Mouse (Mus musculus): ENCODE measurements at regions not wholly inside any gene's neighbourhood (a gene's known extent, or its start where the extent isn't known, plus 50 kb on each side); places are given as distances from the start of the nearest gene placed in this dataset.

DNA sequence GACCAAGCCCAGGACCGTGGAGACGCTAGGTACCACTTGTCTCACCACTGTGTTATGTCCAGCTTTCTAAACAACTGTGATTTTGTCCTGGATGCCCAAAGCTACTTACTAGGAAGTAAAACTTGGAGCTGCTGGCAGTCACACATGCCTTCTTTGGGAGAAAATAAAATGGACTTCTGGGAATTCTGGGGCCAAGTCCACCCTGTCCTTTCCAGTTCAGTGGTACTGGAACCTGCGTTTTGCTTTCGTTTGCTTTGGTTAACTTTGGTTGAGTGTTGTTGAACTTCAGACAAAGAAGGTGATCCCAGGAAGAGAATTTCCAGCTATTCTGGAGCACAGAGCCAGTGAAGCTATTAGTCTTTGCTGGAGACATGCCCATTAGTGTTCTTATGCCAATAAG lies 139.8 kb downstream of the Gm9817 start:
- no peak for DNase-seq

DNA sequence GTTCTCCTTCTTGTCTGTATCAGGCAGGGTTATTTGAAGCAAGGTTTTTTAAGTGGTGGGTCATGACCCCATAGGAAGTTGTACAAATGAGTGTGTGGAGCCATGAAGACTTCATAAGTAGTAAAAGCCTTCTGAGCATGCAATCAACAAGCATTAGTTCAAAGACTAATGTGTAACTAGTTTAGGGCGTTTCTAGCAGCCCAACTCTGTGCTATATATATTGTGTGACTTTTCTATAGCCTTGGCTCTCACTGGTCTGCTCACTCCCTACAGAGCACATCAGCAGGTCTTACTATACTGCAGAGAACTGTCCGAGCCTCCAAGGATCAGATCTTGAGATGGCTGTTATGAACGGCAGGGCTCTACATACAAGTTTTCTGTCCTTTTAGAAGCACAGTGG lies 141.2 kb downstream of the Gm9817 start:
- no peak for DNase-seq

DNA sequence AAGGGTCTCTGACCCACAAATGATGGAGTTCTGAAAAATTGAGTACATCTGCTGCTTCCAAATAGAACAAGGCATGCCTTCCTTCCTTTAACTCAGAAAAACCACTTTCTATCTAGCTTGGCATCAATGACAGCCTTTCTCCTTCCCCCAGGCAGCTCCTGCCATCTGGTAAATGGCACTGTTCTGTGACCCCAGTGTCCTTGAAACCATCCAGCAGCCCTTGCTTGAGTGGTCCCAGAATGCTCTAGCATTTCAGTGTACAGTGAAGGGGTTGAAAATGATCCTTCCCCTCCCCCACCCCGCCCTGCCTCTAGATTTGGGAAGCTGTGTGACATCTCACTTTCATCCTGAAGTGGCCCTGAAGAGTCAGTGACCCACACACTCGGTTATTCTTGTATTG lies 152.3 kb downstream of the Gm9817 start:
- peak; percentile 21 for DNase-seq

DNA sequence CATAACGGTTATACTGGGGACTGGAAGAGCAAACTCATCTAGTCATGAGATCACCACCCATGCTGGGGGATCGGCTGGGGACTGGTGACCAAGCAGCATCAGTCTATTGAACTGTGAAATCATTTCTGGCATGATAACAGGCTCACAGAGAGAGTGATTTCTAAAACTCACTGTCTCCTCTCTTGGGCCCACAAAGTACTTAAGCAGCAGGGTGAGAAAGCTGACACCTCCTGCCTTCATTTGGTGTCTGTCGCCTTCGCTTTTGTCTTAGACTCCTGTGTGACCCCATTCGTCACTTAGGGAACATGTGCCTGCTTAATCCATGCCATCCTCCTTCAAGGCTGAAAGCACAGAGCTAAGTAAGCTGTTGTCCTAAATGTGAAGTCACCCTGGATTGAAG lies 154.3 kb upstream of the Mylip start:
- DNase-seq: no peak

DNA sequence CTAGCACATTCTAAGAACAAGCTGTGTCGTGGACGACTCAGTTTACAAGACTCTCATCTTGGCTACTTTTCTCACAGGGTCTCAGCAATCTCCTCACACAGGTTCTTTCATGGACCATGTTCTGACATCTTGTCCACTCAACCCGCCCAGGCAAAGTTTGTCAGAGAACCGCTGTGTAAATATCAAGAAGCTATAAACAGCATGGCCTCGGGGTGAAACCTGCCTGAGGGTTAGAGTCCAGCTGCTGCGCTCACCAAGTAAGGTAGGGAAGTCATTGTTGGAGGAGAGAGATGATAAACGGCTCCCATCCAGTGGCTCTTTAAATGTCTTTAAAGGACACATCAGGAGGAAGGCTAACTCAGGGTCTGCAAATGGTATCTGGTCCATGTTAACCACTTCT lies 151.3 kb upstream of the Mylip start:
- DNase-seq: no peak

DNA sequence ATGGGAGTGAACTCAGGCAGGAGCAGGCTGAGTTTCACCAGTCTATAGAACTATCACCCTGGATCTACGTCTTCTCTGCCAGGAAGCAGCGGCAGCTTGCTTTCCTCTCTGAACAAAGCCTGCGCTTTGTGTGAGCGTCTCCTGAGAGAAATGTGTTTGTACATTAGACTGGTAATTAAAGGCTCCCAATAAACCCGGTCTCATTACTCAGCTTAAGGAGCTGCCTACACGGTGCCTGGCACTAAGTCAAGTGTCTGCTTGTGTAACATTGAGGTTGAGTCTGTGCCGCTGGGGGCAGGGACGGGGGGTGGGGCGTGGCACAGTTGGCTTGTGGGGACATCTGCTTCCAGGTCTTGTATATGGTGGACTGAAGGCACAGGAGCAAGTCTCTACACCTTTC lies 150.4 kb upstream of the Mylip start:
- no peak for DNase-seq

DNA sequence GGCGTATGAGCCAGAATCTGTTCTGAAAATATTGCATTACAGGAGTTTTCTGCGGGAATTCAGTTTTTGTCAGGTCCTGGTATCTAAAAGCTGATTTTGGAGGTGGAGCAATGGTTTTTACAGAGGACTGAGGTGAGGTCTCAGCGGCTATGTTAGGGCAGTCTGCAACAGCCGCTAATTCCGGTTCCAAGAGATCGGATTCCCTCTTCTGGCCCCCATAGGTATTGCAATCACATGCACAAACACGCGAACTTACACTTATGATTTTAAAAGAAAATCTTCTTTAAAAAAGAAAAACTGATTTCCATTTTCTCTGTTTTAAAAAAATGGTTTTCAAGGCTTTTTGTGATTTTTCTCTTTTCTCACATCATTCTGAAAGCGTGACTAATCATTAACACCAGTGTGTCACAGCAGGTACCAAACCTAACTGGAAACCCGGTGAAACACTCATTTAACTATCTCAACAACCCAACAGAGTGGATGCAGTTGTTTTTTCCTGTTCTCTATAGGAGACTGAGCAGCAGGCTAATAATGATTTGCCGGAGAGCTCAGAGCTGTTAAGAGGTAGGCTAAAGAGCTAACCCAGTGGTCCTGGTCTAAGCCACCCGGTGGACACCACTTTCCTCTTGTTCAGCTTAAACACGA lies 149.4 kb upstream of the Mylip start:
- no peak for DNase-seq

DNA sequence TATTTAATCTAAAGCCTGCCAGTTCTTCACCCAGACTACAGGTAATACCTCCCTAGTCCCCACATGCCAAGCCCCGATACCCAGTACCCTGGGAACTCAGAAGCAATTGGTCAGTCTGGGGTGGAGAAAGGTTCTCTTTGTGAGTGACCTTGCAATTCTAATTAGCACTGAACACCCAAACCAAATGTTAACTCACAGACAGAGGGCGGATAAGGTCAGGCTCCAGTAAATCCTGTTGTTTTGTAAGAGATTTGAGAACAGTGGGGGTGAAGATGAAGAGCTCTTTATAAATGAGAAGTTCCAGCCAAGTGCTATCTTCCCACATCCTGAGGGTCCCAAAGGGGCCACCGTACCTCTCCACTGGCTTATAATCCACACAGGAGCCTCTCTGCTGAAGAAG lies 147.3 kb upstream of the Mylip start:
- no peak for DNase-seq

DNA sequence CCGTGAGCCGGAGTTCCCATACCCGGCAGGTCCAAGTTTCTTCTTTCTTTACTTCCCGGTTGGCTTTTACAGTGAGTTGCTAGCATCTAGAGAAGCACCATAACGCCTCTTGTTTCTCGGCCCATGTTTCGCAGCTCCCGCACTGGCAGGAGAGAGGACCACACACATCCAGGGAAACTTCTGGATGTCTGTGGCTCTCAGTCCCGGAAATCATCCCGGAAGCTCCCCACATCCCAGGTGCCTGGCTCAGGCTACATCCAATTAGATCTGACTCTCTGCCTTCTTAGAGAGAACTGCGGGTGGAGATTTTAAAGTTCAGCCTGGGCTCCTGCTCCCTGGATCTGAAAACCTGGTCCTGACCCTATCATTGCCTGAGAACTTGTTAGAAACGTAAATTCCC lies 146.8 kb upstream of the Mylip start:
- DNase-seq: no peak

DNA sequence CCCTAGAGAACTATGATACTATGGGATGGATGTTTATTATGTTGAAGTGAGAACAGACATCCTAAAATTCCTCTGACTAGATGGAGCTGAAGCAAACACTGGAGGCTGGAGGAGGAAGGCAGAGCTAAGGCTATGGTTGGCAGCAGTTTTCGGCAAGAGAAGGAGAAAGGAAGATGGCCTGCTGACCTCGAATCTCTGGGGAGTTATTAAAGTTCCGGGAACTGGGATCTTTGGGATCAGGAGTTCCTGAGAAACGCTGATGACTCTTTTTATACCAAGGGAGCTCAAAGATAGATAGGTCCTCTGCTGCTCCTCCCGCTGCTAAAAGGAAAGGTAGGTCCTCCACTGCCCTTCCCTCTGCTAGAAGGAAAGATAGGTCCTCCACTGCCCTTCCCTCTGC lies 143.9 kb upstream of the Mylip start:
- no peak for DNase-seq

DNA sequence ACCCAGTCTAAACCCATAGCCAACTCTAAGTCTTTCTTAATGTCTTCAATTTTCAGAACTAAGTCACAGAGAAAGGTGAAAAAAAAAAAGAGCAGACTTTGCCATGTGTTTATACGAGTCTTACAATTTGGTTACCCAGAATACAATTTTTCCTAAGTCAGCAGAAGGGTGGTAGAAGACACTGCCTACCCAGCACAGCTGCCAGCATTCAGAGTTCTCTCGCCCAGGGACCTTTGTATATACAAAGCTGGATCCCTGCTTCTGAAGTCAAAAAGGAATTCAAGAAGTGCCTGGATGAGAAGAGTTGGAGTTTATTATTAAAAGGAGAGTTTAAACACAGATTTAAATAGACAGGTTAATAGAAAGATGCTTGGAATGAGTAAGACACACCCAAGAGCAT lies 143.2 kb upstream of the Mylip start:
- DNase-seq: no peak

DNA sequence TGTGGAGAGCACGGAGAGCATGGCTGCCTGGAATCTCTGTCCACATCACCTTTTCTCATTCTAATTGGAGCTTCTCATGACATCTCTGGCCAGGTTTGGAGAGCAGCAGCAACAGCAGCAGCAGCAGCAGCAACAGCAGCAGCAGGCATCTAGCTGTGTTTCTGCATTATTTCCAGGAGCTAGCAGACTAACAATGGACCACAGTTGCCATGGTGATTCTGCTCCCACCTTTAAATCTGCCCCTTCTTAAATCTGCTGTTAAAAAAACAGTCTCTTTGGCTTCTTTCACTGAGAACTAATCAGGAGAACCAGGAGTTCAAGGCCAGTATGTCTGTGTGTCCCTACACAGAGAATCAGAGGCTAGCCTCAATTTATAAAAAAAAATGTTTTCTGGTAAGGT lies 139.5 kb upstream of the Mylip start:
- DNase-seq: no peak

DNA sequence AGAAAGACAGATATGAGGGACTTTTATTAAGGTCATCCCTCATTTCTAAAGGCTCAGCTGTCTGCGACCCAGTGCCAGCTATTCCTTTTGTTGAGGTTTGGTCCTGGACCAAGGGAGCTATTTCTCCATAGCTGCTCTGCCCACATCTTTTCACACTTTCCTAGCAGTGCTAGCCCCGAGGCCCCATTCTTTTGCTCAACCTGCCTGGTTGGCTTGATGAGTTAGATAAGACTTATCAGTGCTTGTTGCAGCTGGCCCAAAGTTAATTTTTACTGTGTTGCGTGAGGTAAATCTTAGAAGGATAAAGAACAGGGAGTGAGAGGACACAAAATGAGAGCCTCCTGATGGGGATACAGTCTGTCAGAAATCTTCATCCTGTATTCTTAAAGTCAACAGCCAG lies 138.5 kb upstream of the Mylip start:
- DNase-seq: no peak

DNA sequence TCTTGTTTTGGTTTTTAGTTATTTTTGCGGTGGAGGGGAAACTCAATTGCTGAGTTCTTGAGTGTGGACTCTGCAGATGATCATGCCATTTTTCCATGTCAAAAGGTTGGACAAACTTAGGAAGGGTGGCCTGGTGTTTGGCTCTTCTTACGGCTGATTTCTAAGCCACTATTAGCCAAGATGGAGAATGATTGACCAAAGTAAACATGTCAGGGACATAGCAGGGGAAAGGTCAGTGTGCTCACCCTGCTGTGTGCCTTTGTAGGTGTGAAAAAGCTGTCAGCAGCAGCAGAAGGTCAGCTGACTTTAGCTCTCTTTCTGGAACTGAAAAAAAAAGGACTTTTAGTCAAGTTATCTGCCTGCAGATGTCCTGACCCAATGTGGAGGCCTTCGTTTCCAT lies 137.4 kb upstream of the Mylip start:
- no peak for DNase-seq

DNA sequence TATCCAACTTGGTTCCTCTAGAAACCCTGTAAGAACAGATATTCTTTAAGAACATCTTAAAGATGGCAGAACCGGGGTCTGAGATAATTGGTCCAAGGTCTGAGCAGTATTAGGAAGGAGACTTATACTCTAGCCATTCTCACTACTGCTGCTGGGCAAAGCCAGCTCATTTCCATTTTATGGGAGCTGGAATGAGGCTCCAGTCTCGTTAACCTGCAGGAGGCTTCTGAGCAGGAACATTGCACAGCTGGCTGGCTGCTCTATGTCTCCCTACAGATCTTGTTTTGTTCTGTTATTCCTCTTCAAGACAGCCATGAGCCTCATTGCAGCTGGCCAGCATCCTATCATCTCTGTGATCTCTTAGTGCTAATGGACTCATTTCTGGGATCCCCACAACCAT lies 136.3 kb upstream of the Mylip start:
- no peak for DNase-seq

DNA sequence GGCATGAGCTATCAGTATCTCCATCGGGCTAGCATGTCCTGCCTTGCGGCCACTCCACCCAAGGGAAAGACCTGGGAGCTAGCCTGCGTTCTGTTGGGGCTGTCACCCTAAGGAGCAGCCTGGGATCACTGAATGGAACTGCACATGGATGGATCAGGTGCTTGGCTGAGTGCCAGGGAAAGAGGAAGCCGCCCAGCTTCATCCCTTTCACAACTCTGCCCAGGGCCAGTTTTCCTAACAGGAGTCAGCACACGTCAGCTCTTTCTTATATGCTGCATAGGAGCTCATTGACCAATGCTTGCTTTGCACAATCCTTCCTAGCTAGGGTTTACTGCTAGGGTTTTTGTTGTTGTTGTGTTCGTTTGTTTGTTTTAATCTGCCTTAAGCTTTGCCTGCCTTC lies 134.3 kb upstream of the Mylip start:
- DNase-seq: no peak

DNA sequence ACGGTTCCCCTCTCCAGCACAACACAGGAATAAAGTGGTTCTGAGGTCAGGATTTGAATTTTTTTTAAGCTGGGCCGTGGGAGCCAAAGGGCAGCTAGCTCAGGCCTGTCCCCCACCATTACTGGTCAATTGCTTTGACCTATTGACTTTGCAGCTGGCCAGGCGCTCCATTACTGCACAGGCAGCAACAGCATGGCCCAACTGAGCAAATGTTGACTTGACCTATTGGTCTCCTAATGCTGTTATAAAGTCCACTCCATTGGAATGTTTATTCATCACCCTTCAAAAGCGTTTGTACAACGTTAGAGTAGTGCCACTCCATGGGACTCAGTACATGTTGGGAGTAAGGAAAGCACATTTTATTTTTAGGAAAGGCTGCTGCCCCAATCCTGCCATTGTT lies 127.5 kb upstream of the Mylip start:
- no peak for DNase-seq

DNA sequence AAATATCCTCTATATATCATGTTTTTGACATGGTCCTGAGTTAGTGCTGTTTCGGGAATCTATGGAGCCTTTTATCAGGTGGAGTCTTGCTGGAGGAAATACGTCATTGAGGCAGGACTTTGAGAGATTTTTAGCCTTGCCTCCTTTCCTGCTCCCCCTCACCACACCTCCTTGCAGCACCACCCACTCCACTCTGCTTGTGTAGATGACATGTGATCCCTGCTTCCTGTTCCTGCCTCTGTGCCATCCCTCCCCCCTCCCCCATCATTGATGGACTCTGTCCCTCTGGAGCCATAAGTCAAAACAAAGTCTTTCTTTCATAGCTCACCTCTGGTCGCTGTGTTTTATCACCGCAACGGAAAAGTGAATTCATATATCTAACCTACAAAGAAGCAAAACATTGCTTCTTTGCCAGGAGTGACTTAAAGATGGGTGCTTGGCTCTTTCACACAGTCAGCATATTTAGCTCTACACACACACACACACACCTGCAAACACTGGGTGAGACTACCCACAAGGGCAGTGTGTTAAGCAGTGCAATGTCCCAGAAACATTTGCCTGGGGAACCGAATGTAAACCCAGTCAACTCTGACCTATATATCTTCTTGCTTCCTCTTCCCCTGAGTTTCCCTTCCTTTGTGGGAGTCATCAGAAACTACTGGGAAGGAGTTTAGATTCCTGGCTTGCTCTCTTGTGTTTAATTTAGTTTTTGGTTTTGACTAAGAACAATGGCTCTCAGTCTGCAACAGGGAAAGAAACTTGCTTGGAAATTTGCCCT lies 123.1 kb upstream of the Mylip start:
- no peak for DNase-seq

DNA sequence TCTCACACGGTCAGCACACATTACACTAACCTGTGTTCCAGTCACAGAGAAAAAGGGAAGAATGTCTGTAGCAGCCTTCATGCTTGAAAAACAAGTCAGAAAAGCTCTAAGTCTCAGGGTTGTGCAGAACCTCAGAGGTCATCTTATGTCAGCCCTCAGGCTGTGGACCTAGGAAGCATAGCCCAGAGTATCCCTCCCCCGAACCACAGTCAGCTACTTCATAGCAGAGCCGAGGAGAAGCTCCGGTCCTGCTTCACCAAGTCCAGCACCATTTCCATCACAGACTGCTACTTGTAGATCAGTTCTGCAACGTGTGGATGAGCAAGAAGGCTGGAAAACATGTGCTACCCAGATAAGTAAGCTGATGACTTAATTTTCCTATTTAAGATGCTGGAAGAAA lies 122.1 kb upstream of the Mylip start:
- DNase-seq: no peak

DNA sequence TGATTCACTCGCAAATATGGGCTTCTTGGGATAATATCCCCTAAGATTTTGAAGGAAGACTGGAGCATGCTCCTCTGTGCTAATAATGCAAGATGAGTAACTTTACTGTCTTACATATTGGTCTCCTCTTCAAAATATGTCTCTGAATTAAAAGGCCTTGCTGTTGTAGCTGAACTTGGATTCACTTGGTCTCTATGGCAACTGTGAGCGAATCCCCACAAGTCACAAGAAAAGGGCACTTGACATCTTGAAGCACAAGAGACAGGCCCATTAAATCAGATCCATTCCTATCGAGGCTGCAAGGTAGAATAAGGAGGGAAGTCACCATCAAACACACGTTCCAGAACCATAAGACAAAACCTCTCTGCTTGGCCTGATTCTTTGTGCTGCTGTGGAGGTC lies 121.6 kb upstream of the Mylip start:
- no peak for DNase-seq

DNA sequence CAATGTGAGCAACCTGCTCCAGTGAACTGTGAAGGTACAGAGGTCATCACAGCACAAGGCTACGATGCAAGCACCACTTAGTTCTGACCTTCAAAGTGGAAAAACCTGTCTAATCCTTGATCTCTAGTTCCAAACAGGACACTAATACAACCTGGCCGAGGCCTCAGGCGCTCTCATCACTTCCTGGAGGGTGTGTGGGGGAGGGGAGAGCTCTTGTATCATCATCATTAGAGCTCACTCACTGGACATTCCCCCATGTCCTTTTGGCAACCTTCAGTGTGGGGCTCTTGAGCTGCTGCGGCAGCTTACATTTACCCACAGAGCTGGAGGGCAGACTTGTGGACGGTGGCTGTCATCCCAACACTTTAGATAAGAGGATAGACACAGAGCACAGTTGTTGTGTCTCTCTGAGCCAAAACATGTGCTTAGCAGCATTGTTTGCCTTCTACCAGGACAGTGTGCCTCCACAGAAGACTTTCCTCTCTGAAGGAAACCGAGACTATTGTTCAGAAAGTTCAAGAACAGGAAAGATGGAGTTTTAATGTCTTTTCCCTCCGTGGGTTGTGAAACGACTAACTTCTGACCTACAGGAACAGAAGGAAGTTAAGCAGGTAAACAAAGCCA lies 115.2 kb upstream of the Mylip start:
- DNase-seq: no peak

DNA sequence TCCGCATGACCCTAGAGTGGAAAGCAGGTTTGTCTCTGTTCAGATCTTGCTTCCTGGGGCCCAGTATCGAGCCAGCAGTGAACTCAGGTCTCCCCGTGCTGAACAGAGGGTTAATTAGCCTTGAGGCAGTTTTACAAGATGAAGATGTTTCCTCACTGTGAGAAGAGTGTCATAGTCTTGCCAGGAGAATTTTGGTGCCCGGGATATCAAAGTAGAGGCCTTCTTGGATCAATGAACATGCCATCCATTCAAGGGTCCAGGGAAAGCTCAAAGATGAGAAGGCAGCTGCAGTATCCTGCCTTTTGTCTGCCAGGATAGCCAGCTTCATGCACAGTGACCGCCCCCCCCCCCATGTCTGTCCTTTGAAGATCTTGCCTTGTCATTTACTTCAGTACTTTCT lies 114.2 kb upstream of the Mylip start:
- no peak for DNase-seq

DNA sequence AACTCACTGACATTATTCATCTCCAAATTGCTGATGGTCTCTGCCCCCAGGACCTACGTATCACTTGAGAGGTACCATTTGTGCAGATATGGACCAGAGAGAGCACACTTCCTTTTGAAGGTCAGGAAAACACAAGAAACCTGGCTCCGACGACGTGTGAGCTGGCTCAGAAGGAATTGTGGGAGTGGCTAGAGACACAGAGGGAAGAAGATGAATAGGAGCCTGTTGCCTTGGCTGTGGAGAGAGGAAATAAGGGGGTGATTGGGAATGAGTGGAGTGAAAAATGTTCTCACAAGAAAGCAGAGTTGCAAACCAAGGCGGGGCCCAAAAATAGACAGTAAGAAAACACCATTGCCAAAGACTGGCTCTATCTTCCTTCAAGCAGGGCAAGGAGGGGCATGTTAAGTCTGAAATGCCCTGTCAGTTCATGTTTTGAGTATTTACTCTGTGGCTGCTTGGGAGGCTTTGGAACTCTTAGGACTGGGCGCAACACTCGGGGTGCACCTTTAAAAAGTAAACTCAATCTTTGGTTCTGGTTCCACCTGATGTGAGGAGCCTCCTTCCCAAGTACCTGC lies 111.6 kb upstream of the Mylip start:
- no peak for DNase-seq

DNA sequence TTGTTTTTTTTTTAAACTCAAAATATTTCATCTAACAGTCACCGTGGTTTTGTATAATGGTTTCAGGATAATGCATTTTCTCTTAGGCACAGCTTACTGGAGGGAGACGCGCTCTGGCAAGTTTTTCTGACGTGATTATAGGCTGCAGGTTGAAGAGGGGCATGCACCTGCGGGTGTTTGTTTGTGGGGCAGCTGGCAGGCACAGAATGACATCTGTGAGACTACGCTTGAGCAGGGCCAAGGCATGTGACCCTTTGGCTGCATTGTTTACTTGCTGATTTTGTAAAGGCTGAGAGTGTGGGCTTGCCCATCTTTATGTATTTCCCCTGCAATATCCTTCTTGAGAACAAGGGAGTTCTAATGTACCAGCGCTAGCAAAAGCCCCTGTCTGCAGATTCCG lies 108.4 kb upstream of the Mylip start:
- DNase-seq: no peak
